Comparison of ENCODE assay signal across 12 mouse cellular contexts in genomic region chr4:100242061-100242756, GRCm38 (mm10).
"Had no signal": no experiment of that assay in that cellular context is flagged by ENCODE, and none has a peak within 500 bp of the region (broad histone marks: within the 10 kb centered on the region; RNA-seq: fewer than 3 reads in every experiment).

No protein-coding gene starts in this region.

- H3K4me1 ChIP-seq: midbrain, embryonic 10.5 days; midbrain, embryonic 15.5 days; neural tube, embryonic 12.5 days had no signal

- H3K9ac ChIP-seq: limb, embryonic 13.5 days; liver, embryonic 14.5 days; midbrain, embryonic 15.5 days; neural tube, embryonic 12.5 days had no signal

- H3K27ac ChIP-seq: limb, embryonic 13.5 days; liver, embryonic 14.5 days; midbrain, embryonic 10.5 days; midbrain, embryonic 15.5 days; neural tube, embryonic 12.5 days; stomach, postnatal 0 days had no signal

- H3K4me3 ChIP-seq: limb, embryonic 13.5 days; midbrain, embryonic 10.5 days; midbrain, embryonic 15.5 days; neural tube, embryonic 12.5 days had no signal

- H3K4me2 ChIP-seq: limb, embryonic 13.5 days; midbrain, embryonic 15.5 days; neural tube, embryonic 12.5 days had no signal

- DNase-seq: kidney, adult 18-20 months; kidney, postnatal 14 days; lung, adult 2 months; lung, postnatal 14 days; thymus, adult 18-20 months; thymus, postnatal 14 days had no signal

- H3K9me3 ChIP-seq: limb, embryonic 13.5 days; midbrain, embryonic 10.5 days; midbrain, embryonic 15.5 days; neural tube, embryonic 12.5 days had no signal

- H3K36me3 ChIP-seq: limb, embryonic 13.5 days; midbrain, embryonic 10.5 days; midbrain, embryonic 15.5 days; neural tube, embryonic 12.5 days had no signal

- H3K27me3 ChIP-seq: limb, embryonic 13.5 days; midbrain, embryonic 15.5 days; neural tube, embryonic 12.5 days had no signal

- ATAC-seq: midbrain, embryonic 15.5 days had no signal
